Mouse (Mus musculus) limb, embryonic 12.5 days (tissue): ENCODE data around the gene Ranbp10. TPM values are rescaled to one million over a fixed set of nuclear protein-coding genes. Genes with fewer than 3 reads are reported as not detected.
A peak's percentile ranks its signal among the peaks of the same experiment; 100 is the strongest.

ENCODE experiments used
- ATAC-seq: fragments of 200-750 bp; cut with Nextera tagmentation; 2 replicates; pipeline ENCODE4 v1.8.0; 2017; ENCODE audit warnings: low read depth, moderate TSS enrichment; ENCODE audit not compliant: insufficient number of reproducible peaks, insufficient read depth, low FRiP score, low TSS enrichment
- H3K27ac ChIP-seq: fragments of 300-500 bp; sonication (generic); 2 replicates; pipeline ENCODE4 v1.5.1; 2016; ENCODE audit warnings: mild to moderate bottlenecking, moderate library complexity
- H3K27me3 ChIP-seq: fragments of 300-500 bp; sonication (generic); 2 replicates; pipeline ENCODE4 v1.6.1; 2016; ENCODE audit warnings: mild to moderate bottlenecking, moderate library complexity
- H3K36me3 ChIP-seq: fragments of 300-500 bp; sonication (generic); 2 replicates; pipeline ENCODE4 v1.6.1; 2016; ENCODE audit warnings: mild to moderate bottlenecking, moderate library complexity
- H3K4me1 ChIP-seq: fragments of 300-500 bp; sonication (generic); replicated peaks from 2 replicates; pipeline ENCODE4 v1.6.1; 2016
- H3K4me2 ChIP-seq: fragments of 300-500 bp; sonication (generic); 2 replicates; pipeline ENCODE4 v1.6.1; 2016; ENCODE audit warnings: mild to moderate bottlenecking, moderate library complexity
- H3K4me3 ChIP-seq: fragments of 300-500 bp; sonication (generic); replicated peaks from 2 replicates; pipeline ENCODE4 v1.5.1; 2016; ENCODE audit warnings: mild to moderate bottlenecking
- H3K9ac ChIP-seq: fragments of 300-500 bp; sonication (generic); replicated peaks from 2 replicates; pipeline ENCODE4 v1.6.1; 2016; ENCODE audit warnings: mild to moderate bottlenecking, moderate library complexity
- H3K9me3 ChIP-seq: fragments of 300-500 bp; sonication (generic); 2 replicates; pipeline ENCODE4 v1.6.1; 2016; ENCODE audit warnings: mild to moderate bottlenecking, moderate library complexity
- WGBS: fragments of 180-500 bp; shearing (Covaris S2); methylation state at CpG from one replicate; pipeline ENCODE4 v1.1.7; 2016; 5-methylcytosine and 5-hydroxymethylcytosine counted together
- polyA plus RNA-seq: library from polyadenylated mRNA; unstranded; fragments of >200 nt; fragmentation: Nextera tagmentation; extraction: Ambion mirVana; gene quantifications from 2 replicates; pipeline ENCODE4 v1.2.1, GENCODE M21; 2016

The Ranbp10 gene
- 14.9 and 17.2 TPM in 2 replicates for polyA plus RNA-seq

DNA sequence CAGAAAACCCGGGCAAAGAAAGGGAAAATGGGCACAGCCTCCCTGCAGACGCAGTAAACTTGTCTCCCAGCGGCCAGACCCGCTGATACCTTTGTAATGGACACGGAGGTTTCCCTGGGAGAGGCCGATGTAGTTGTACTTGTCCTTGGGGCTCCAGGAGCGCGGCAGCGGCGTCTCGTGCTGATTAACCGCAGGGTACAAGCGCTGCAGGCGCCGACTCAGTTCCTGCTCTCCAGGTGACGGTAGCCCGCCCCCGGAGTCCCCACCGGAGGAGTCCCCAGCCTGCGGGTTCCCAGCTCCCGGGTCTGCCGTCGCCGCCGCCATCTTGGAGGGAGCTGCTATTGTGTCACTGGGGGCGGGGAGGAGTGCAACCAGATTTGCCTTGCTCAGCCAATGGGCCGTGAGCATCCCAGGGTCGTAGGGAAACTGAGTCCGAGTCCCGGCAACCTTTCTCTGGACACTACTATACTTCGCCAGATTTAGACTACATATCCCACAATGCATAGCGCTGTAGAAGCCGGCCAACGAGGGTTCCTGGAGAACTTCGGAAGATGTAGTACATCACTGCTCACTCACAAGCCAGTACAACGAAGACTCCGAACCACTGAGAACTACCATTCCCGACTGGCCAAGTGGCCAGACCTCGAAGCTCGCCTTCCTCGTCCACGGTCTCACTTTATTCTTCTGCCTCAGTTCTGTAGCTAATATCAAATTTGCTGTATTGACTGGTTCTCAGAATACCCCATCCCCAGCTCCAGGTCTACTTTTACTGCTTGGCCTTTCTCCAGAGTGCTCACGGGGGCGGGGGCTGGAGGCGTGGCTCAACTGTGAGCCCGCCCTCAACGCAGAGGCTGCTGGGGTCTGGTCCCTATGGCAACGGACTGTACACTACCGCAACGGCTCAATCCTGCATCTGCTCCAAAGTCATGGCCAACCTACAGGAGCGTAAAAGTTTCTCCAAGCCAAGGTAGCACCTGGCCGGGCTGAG lies at the start of gene Ranbp10, which contains the start of gene Tsnaxip1:
Gene Ranbp10 (minus strand): TSS at position 490 of the 988 bp plus-strand sequence.
Gene Tsnaxip1 (plus strand): TSS at position 871 of the 988 bp plus-strand sequence.
- Histone ChIP-seq H3K27ac (peak within 1 kb of the TSS; percentile 70), H3K4me2 (peak within 1 kb of the TSS; percentile 90), H3K27me3 (no peaks in the 10 kb centered on the region), H3K36me3 (peaks cover 35% of the 10 kb centered on the region), H3K9me3 (no peaks in the 10 kb centered on the region), H3K9ac (peak within 1 kb of the TSS; percentile 92), H3K4me1 (peaks cover 16% of the 10 kb centered on the region), H3K4me3 (peak within 1 kb of the TSS; percentile 95)
- ATAC-seq, result peak; percentile 99
- WGBS, result under 1% methylated on average over 52 of the region's 52 CpGs

DNA sequence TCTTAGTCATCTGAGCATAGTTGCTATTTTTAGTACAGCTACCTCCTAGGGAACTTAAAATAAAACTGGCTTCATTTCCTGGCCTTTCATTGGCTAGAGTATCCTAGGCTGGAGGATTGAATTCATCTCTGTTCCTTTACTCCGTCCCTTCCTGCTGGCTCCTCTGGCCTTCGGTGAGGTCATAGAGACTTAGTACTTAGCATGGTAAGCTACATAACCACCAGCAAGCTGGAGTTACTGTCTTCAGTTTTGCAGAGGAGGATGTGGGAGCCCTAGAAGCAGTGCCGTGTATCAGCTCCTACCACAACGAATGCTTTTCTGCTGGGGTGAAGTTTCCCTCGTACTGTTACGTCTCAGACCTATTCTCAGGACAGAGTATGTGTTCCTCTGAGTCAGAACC lies 47.2 kb upstream of the Ranbp10 start:
- WGBS, result 92% methylated on average over 6 of the region's 6 CpGs
- Histone ChIP-seq H3K36me3 (peaks cover 92% of the 10 kb centered on the region), H3K4me1 (no peaks in the 10 kb centered on the region), H3K27ac (no peak overlapping the region), H3K4me3 (no peak overlapping the region), H3K9me3 (no peaks in the 10 kb centered on the region), H3K4me2 (no peak overlapping the region), H3K27me3 (no peaks in the 10 kb centered on the region), H3K9ac (no peak overlapping the region)
- no peak for ATAC-seq

DNA sequence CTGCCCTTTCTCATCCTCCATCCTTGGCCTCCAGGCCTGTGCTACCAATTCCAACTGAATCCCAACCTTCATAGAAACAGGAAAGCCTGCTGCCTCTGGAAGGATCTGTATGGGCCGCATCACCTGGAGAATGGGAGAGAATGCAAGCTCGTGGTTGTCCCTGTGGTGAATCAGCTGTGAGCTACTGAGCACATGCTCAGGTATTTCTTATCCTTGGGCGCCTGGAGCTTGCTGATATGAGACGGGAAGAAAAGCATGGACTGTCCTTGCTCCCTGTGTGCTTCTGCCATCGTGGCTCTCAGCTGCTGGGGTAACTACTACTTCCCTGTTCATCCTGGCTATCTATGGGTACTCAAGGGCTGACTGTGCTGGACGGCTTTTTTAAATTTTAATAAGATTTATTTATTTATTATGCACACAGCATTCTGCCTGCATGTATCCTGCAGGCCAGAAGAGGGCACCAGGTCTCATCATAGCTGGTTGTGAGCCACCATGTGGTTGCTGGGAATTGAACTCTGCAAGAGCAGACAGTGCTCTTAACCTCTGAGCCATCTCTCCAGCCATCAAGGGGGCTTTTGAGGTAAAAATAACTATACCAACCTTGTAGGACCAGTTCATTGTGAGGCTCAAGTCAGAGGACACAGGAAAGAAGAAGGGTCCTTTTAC lies 39.3 kb upstream of the Ranbp10 start:
- ATAC-seq, result no peak
- no peak overlapping the region for H3K4me2 ChIP-seq
- H3K9ac ChIP-seq, result no peak overlapping the region
- 90% methylated on average over 6 of the region's 6 CpGs for WGBS
- H3K9me3 ChIP-seq, result no peaks in the 10 kb centered on the region
- peaks cover 9% of the 10 kb centered on the region for H3K4me1 ChIP-seq
- H3K27ac ChIP-seq, result no peak overlapping the region
- no peak overlapping the region for H3K4me3 ChIP-seq
- H3K36me3 ChIP-seq, result peaks cover 73% of the 10 kb centered on the region
- no peaks in the 10 kb centered on the region for H3K27me3 ChIP-seq

DNA sequence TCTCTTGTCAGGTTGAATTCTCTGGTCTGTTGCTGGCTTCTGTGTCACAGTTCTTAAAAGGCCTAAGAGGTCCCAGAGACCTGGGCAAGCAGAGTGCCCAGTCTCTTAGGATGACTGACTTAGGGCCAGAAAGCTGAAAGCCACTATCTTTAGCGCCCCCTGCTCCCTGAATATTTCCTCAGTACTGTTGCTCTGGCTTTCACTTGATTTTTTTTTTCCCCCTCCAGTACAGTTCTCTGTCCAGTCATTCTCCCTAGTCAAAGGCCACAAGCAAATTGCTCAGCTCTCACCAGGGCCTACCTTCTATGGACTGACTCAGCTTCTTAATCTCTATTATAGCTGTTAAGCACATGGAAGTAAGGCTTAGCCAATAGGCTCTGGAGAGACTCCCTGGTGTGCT lies 34.8 kb upstream of the Ranbp10 start:
- peaks cover 41% of the 10 kb centered on the region for H3K4me1 ChIP-seq
- ATAC-seq, result no peak
- H3K4me3 ChIP-seq, result peak overlapping the region; percentile 97
- WGBS, result 13% methylated on average over 1 of the region's 1 CpGs
- no peaks in the 10 kb centered on the region for H3K9me3 ChIP-seq
- no peak overlapping the region for H3K27ac ChIP-seq
- peak overlapping the region; percentile 90 for H3K4me2 ChIP-seq
- H3K27me3 ChIP-seq, result no peaks in the 10 kb centered on the region
- peaks cover 36% of the 10 kb centered on the region for H3K36me3 ChIP-seq
- H3K9ac ChIP-seq, result peak overlapping the region; percentile 97; the same call in 1 of the 2 replicates

DNA sequence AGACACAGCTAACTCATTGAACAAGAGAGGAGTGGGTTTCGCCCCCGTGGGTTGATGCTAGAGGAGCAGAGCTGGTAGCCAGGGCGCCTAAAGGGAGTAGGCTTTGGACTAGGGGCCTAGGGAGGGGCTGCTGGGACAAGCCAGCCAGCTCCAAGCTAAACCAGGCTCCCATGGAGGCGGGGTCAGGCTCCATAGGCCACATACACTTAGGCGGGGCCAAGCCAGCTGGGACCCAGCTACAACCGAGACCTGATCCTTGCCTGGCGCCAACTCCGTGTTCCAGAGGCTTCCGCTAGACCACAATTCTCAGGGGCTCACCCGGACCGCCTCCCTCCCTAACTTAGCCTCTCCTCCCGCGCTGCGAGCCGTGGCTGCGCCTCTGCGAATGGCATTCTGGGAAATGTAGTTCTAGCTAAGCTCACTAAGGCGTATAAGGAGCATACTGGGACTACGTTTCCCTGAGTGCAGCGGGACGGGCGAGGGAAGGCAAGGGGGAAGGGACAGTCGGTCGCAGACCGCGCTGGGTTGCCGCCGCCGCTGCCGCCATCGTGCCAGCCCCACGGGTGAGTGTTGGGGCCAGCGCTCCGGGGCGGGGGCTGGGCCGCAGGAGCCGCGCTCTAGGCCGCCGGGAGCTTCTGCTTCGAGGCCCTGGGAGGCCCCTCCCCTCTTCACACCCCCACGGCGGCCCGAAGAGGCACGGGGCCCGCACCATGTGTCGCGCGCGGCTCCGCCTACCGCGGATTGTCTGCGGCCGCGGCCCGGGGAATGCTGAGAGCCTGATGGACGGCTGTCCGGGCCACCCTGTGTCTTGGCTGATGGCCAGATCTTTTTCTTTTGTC lies 33.2 kb upstream of the Ranbp10 start, which contains the start of gene Nutf2:
Gene Nutf2 (plus strand): TSS at position 438 of the 839 bp plus-strand sequence.
- H3K27ac ChIP-seq, result peak within 1 kb of the TSS; percentile 85
- H3K9me3 ChIP-seq, result no peaks in the 10 kb centered on the region
- peaks cover 21% of the 10 kb centered on the region for H3K36me3 ChIP-seq
- H3K4me2 ChIP-seq, result peak within 1 kb of the TSS; percentile 90
- peak within 1 kb of the TSS; percentile 97 for H3K4me3 ChIP-seq
- ATAC-seq, result peak; percentile 98
- peaks cover 53% of the 10 kb centered on the region for H3K4me1 ChIP-seq
- H3K27me3 ChIP-seq, result no peaks in the 10 kb centered on the region
- peak within 1 kb of the TSS; percentile 97 for H3K9ac ChIP-seq
- WGBS, result under 1% methylated on average over 59 of the region's 59 CpGs

DNA sequence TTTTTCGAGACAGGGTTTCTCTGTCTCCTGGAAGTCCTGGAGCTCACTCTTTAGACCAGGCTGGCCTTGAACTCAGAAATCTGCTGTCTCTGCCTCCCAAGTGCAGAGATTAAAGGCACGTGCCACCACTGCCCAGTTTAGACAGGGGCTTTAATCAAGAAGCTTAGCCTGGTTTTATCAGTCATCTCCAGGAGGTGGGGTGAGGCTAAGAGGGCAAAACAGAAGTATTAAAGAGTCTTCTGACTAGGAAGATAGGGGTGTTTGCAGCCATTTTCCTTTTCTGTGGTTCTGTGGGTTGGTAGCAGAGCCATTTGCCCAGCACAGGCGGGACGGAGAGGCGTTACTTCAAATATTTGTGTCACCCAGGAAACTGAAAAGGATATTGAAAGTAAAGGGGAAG lies 32.2 kb upstream of the Ranbp10 start:
- ATAC-seq, result no peak
- no peaks in the 10 kb centered on the region for H3K27me3 ChIP-seq
- peaks cover 54% of the 10 kb centered on the region for H3K4me1 ChIP-seq
- H3K4me3 ChIP-seq, result no peak overlapping the region
- WGBS, result 79% methylated on average over 5 of the region's 5 CpGs
- no peaks in the 10 kb centered on the region for H3K9me3 ChIP-seq
- H3K27ac ChIP-seq, result peak overlapping the region; percentile 85
- peak overlapping the region; percentile 90; the same call in 1 of the 2 replicates for H3K4me2 ChIP-seq
- peaks cover 15% of the 10 kb centered on the region for H3K36me3 ChIP-seq
- H3K9ac ChIP-seq, result no peak overlapping the region

DNA sequence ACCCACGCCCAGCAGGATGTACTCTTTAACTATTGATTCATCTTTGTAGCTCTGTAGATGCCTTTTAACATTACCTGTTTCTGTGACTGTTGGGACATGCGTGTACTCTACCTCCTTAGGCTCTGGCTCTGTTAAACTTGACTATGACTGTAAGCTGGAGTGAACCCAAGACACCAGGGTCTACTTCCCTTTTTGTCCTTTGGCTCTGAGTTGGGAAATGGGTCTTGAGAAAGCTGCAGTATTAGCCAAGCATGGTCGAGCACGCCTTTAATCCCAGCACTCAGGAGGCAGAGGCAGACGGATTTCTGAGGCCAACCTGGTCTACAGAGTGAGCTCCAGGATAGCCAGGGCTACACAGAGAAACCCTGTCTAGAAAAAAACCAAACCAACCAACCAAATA lies 31.3 kb upstream of the Ranbp10 start:
- Histone ChIP-seq H3K4me1 (peaks cover 56% of the 10 kb centered on the region), H3K4me2 (peak overlapping the region; percentile 3; the same call in 1 of the 2 replicates), H3K36me3 (peaks cover 11% of the 10 kb centered on the region), H3K27me3 (no peaks in the 10 kb centered on the region), H3K27ac (no peak overlapping the region), H3K9ac (no peak overlapping the region), H3K4me3 (no peak overlapping the region), H3K9me3 (no peaks in the 10 kb centered on the region)
- 85% methylated on average over 5 of the region's 5 CpGs for WGBS
- no peak for ATAC-seq

DNA sequence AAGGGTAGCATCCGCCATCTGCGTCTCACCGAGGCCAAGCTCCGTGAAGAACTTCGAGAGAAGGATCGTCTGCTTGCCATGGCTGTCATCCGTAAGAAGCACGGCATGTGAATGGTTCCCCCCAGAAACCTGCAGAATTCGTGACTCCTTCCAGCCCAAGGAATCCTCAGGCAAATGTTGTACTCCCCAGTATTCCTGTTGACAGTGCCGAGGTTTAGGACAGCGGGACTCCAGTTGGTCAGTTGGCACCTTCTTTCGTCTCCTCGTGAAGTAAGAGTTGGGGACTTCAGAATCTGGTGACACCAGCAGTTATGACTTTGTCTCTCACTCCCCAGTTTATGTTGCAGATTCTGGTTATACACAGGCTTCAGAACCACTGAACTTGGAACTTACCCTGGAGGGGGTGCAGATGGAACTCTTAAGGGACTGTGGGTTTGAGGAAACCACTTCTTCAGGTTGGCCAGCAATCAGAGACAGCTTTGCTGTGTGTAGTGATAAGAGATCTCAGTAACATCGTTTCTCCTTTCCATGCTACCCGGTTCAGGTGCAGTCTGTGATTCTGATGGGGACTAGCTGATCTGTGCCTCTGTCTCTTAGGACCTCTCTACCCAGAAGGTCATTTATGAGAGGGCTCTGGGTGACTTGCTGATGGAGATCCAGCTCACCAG lies 29.2 kb upstream of the Ranbp10 start:
- 19% methylated on average over 15 of the region's 15 CpGs for WGBS
- Histone ChIP-seq H3K27me3 (no peaks in the 10 kb centered on the region), H3K4me3 (peak overlapping the region; percentile 77), H3K9ac (peak overlapping the region; percentile 82), H3K27ac (peak overlapping the region; percentile 89), H3K36me3 (peaks cover 7% of the 10 kb centered on the region; the same call in 1 of the 2 replicates), H3K9me3 (no peaks in the 10 kb centered on the region), H3K4me2 (peak overlapping the region; percentile 98), H3K4me1 (peaks cover 45% of the 10 kb centered on the region)
- ATAC-seq, result no peak

DNA sequence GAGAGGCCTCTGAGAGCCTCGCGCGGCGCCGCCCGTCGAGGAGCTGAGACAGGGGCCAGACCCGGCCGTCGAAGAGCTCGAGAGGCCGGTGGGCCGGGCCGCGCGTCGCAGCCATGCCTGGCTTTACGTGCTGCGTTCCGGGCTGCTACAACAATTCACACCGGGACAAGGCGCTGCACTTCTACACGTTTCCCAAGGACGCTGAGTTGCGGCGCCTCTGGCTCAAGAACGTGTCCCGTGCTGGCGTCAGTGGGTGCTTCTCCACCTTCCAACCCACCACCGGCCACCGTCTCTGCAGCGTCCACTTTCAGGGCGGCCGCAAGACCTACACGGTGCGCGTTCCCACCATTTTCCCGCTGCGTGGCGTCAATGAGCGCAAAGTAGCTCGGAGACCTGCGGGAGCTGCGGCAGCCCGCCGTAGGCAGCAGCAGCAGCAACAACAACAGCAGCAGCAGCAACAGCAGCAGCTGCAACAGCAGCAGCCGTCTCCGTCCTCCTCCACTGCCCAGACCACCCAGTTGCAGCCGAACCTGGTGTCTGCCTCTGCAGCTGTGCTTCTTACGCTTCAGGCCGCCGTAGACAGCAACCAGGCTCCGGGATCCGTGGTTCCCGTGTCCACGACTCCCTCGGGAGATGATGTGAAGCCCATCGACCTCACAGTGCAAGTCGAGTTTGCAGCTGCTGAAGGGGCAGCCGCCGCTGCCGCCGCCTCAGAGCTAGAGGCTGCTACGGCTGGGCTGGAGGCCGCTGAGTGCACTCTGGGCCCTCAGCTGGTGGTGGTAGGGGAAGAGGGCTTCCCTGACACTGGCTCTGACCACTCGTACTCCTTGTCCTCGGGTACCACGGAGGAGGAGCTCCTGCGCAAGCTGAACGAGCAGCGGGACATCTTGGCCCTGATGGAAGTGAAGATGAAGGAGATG lies 28.4 kb upstream of the Ranbp10 start:
- H3K9me3 ChIP-seq, result no peaks in the 10 kb centered on the region
- H3K4me3 ChIP-seq, result peak overlapping the region; percentile 77
- H3K36me3 ChIP-seq, result peaks cover 7% of the 10 kb centered on the region; the same call in 1 of the 2 replicates
- H3K9ac ChIP-seq, result peak overlapping the region; percentile 82
- peaks cover 49% of the 10 kb centered on the region for H3K4me1 ChIP-seq
- H3K4me2 ChIP-seq, result peak overlapping the region; percentile 98
- under 1% methylated on average over 71 of the region's 71 CpGs for WGBS
- ATAC-seq, result no peak
- H3K27me3 ChIP-seq, result no peaks in the 10 kb centered on the region
- peak overlapping the region; percentile 89 for H3K27ac ChIP-seq
